Mouse (Mus musculus): ENCODE measurements around the gene Gm28042. TPM values are rescaled to one million over a fixed set of nuclear protein-coding genes. Genes with fewer than 3 reads are reported as not detected.
A peak's percentile ranks its signal among the peaks of the same experiment; 100 is the strongest.

Gene Gm28042
- total RNA-seq, 1 experiment, result 2.9 TPM

- in situ Hi-C loops (cut with MboI; ENCODE audit: low sequenced_read_pairs in 2 of 2, unreplicated experiment in 2 of 2), result no loop called here
- Histone ChIP-seq H3K36me3 (ENCODE audit: control insufficient read depth, insufficient read depth, low read length, poor library complexity, severe bottlenecking) (no peaks in the 10 kb centered on the region), H3K4me3 (ENCODE audit: insufficient read depth in 1 of 2, low read depth in 1 of 2, low read length in 2 of 2, poor library complexity in 1 of 2, severe bottlenecking in 1 of 2) (peak overlapping the region; percentile 50 to 61), H3K9ac (ENCODE audit: insufficient read depth, low read depth, low read length, poor library complexity, severe bottlenecking) (peak overlapping the region; percentile 17; the same call in 1 of the 2 replicates), H3K9me3 (ENCODE audit: control insufficient read depth, insufficient read depth, low read depth, low read length) (no peaks in the 10 kb centered on the region), H3K27ac (ENCODE audit: insufficient read depth, low read depth, low read length, poor library complexity, severe bottlenecking) (no peak overlapping the region), H3K4me1 (ENCODE audit: control insufficient read depth in 2 of 2, insufficient read depth in 2 of 2, low read length in 2 of 2, poor library complexity in 1 of 2) (peaks cover 0 to 2% of the 10 kb centered on the region in 2 experiments; a peak in 1 of 4 replicates)
- DNase-seq (ENCODE audit: low read depth, low spot score), result peak; percentile 59
- no peak for TF ChIP-seq HCFC1 (IDR thresholded peaks at IDR 0.05; ENCODE audit: borderline replicate concordance, insufficient read depth, low read length)
- peak; percentile 41; the same call in 1 of the 2 replicates for TF ChIP-seq ZC3H11A (IDR thresholded peaks at IDR 0.05; ENCODE audit: borderline replicate concordance, low read depth, low read length)
These were observed 48.9 kb downstream of the Gm28042 start for GRCm38 (mm10) chr2:120076076-120076705.

- in situ Hi-C loops (cut with MboI; ENCODE audit: low sequenced_read_pairs in 2 of 2, unreplicated experiment in 2 of 2), result no loop called here
- H3K36me3 ChIP-seq (ENCODE audit: control insufficient read depth, insufficient read depth, low read length, poor library complexity, severe bottlenecking), result no peaks in the 10 kb centered on the region
- H3K4me3 ChIP-seq (ENCODE audit: insufficient read depth in 1 of 2, low read depth in 1 of 2, low read length in 2 of 2, poor library complexity in 1 of 2, severe bottlenecking in 1 of 2), result no peak overlapping the region
- H3K9me3 ChIP-seq (ENCODE audit: control insufficient read depth, insufficient read depth, low read depth, low read length), result no peaks in the 10 kb centered on the region
- no peak overlapping the region for H3K27ac ChIP-seq (ENCODE audit: insufficient read depth, low read depth, low read length, poor library complexity, severe bottlenecking)
- peaks cover 0 to 8% of the 10 kb centered on the region in 2 experiments; a peak in 1 of 4 replicates for H3K4me1 ChIP-seq (ENCODE audit: control insufficient read depth in 2 of 2, insufficient read depth in 2 of 2, low read length in 2 of 2, poor library complexity in 1 of 2)
- no peak for TF ChIP-seq ZC3H11A (IDR thresholded peaks at IDR 0.05; ENCODE audit: borderline replicate concordance, low read depth, low read length)
- no peak for TF ChIP-seq MAFK (IDR thresholded peaks at IDR 0.05; ENCODE audit: insufficient read depth, low read depth, low read length)
- TF ChIP-seq HCFC1 (IDR thresholded peaks at IDR 0.05; ENCODE audit: borderline replicate concordance, insufficient read depth, low read length), result no peak
- no peak for TF ChIP-seq ZNF384 (IDR thresholded peaks at IDR 0.05; ENCODE audit: low read depth, low read length)
- no peak for TF ChIP-seq CHD2 (IDR thresholded peaks at IDR 0.05; ENCODE audit: low read depth, low read length)
- no peak for DNase-seq (ENCODE audit: low read depth, low spot score)
- no peak overlapping the region for H3K9ac ChIP-seq (ENCODE audit: insufficient read depth, low read depth, low read length, poor library complexity, severe bottlenecking)
These were observed 55.1 kb downstream of the Gm28042 start for GRCm38 (mm10) chr2:120082416-120082815.

GRCm38 (mm10) chr2:120084593-120085361 lies 57.5 kb downstream of the Gm28042 start:
- H3K9ac ChIP-seq (ENCODE audit: insufficient read depth, low read depth, low read length, poor library complexity, severe bottlenecking), result no peak overlapping the region
- H3K4me3 ChIP-seq (ENCODE audit: insufficient read depth in 1 of 2, low read depth in 1 of 2, low read length in 2 of 2, poor library complexity in 1 of 2, severe bottlenecking in 1 of 2), result no peak overlapping the region
- DNase-seq (ENCODE audit: low read depth, low spot score), result no peak
- H3K9me3 ChIP-seq (ENCODE audit: control insufficient read depth, insufficient read depth, low read depth, low read length), result no peaks in the 10 kb centered on the region
- H3K27ac ChIP-seq (ENCODE audit: insufficient read depth, low read depth, low read length, poor library complexity, severe bottlenecking), result no peak overlapping the region
- in situ Hi-C loops (cut with MboI; ENCODE audit: low sequenced_read_pairs in 2 of 2, unreplicated experiment in 2 of 2), result no loop called here
- peaks cover 0 to 8% of the 10 kb centered on the region in 2 experiments; a peak in 1 of 4 replicates for H3K4me1 ChIP-seq (ENCODE audit: control insufficient read depth in 2 of 2, insufficient read depth in 2 of 2, low read length in 2 of 2, poor library complexity in 1 of 2)
- TF ChIP-seq CHD2 (IDR thresholded peaks at IDR 0.05; ENCODE audit: low read depth, low read length) (no peak), ZC3H11A (IDR thresholded peaks at IDR 0.05; ENCODE audit: borderline replicate concordance, low read depth, low read length) (peak; percentile 10; the same call in 1 of the 2 replicates)
- H3K36me3 ChIP-seq (ENCODE audit: control insufficient read depth, insufficient read depth, low read length, poor library complexity, severe bottlenecking), result no peaks in the 10 kb centered on the region

DNA sequence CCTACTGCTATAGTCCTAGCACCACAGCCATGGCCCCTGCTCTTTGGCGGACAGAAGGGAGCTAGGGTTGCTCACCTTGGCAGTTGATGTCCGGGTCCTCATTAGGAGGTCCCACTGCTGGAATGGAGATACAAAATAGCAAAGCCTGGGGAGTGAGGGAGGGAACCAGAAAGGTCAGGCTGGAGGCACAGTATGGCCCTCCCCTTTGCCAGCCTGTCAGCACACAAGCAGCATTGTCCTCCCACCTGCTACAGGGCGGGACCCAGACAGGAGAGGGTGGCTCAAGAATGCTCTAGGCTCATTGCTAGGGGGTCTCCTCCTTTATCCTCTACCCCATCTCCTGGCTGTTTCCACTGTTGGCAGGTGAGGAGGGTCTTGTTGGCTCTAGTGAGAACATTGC lies 58.7 kb downstream of the Gm28042 start:
- TF ChIP-seq CHD2 (IDR thresholded peaks at IDR 0.05; ENCODE audit: low read depth, low read length) (no peak), ZNF384 (IDR thresholded peaks at IDR 0.05; ENCODE audit: low read depth, low read length) (no peak), ZC3H11A (IDR thresholded peaks at IDR 0.05; ENCODE audit: borderline replicate concordance, low read depth, low read length) (no peak), MAFK (IDR thresholded peaks at IDR 0.05; ENCODE audit: insufficient read depth, low read depth, low read length) (no peak), HCFC1 (IDR thresholded peaks at IDR 0.05; ENCODE audit: borderline replicate concordance, insufficient read depth, low read length) (no peak)
- Histone ChIP-seq H3K27ac (ENCODE audit: insufficient read depth, low read depth, low read length, poor library complexity, severe bottlenecking) (no peak overlapping the region), H3K4me3 (ENCODE audit: insufficient read depth in 1 of 2, low read depth in 1 of 2, low read length in 2 of 2, poor library complexity in 1 of 2, severe bottlenecking in 1 of 2) (no peak overlapping the region), H3K9ac (ENCODE audit: insufficient read depth, low read depth, low read length, poor library complexity, severe bottlenecking) (no peak overlapping the region), H3K9me3 (ENCODE audit: control insufficient read depth, insufficient read depth, low read depth, low read length) (no peaks in the 10 kb centered on the region), H3K4me1 (ENCODE audit: control insufficient read depth in 2 of 2, insufficient read depth in 2 of 2, low read length in 2 of 2, poor library complexity in 1 of 2) (peaks cover 0 to 8% of the 10 kb centered on the region in 2 experiments; a peak in 1 of 4 replicates), H3K36me3 (ENCODE audit: control insufficient read depth, insufficient read depth, low read length, poor library complexity, severe bottlenecking) (peaks cover 3% of the 10 kb centered on the region)
- no peak for DNase-seq (ENCODE audit: low read depth, low spot score)
- in situ Hi-C loops (cut with MboI; ENCODE audit: low sequenced_read_pairs in 2 of 2, unreplicated experiment in 2 of 2), result no loop called here

All from ES-E14 (cell line).